Mouse (Mus musculus) ES-E14 (cell line): ENCODE data around the gene Ccnb2.

ENCODE experiments used
- HCFC1 ChIP-seq: IDR thresholded peaks from 2 replicates; pipeline ENCODE4 v1.6.1; 2012; ENCODE audit warnings: low read length, inconsistent platforms, borderline replicate concordance; ENCODE audit not compliant: insufficient read depth
- MAFK ChIP-seq: IDR thresholded peaks from 2 replicates; pipeline ENCODE4 v1.6.1; 2014; ENCODE audit warnings: mild to moderate bottlenecking, low read depth, low read length, inconsistent platforms; ENCODE audit not compliant: insufficient read depth
- ZC3H11A ChIP-seq: IDR thresholded peaks from 2 replicates; pipeline ENCODE4 v1.6.1; 2012; ENCODE audit warnings: low read depth, mild to moderate bottlenecking, inconsistent platforms, low read length, borderline replicate concordance
- ZNF384 ChIP-seq: IDR thresholded peaks from 2 replicates; pipeline ENCODE4 v1.6.1; 2012; ENCODE audit warnings: low read depth, low read length, inconsistent platforms

DNA sequence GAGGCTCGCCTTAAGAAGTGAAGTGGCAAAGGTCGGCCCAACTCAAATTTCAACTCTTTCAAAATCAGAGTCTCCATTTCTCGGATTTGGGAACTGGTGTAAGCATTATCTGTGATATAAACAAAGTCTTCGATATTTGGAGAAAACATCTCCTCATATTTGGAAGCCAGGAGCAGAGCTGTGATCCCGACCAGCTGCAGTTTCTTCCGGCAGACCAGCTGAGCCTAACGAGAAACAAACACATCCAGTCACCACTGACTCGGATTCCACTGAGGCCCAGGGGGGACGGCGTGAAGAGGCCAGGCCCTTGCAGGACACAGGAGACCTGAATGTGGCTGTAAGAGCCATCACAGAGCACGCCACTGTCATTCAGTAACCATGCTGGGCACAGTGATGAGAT is 10.7 kb downstream of the Ccnb2 start:
- TF ChIP-seq HCFC1 = no peak
- no peak for TF ChIP-seq ZNF384
- TF ChIP-seq MAFK = no peak
- TF ChIP-seq ZC3H11A = no peak
